Mouse (Mus musculus): ENCODE results near the gene Dlst. TPM values are rescaled to one million over a fixed set of nuclear protein-coding genes. Genes with fewer than 3 reads are reported as not detected.

Dlst gene
- polyA plus RNA-seq, 1 experiment from 2014 or later: 115 TPM

- peaks cover 4% of the 10 kb centered on the region; the same call in 1 of the 2 replicates for H3K4me1 ChIP-seq (ENCODE audit: insufficient read depth)
- TF ChIP-seq CTCF (IDR thresholded peaks at IDR 0.05; ENCODE audit: low read depth): no peak
- H3K9me3 ChIP-seq (ENCODE audit: low read depth, low read length): no peaks in the 10 kb centered on the region
- WGBS: 75% methylated on average over 8 of the region's 8 CpGs
- H3K9ac ChIP-seq: no peak overlapping the region
- ATAC-seq (ENCODE audit: insufficient read depth) (peak; percentile 10; the same call in 1 of the 2 replicates), DNase-seq (no peak)
- no peak overlapping the region for H3K27ac ChIP-seq (ENCODE audit: low read depth)
- H3K36me3 ChIP-seq (ENCODE audit: insufficient read depth): no peaks in the 10 kb centered on the region
- H3K27me3 ChIP-seq (ENCODE audit: insufficient read depth, low read length): no peaks in the 10 kb centered on the region
- H3K4me3 ChIP-seq (ENCODE audit: low read depth, low read length): no peak overlapping the region
- no peak overlapping the region for H3K4me2 ChIP-seq
Observed at GRCm38 (mm10) chr12:85158801-85159200, 48.2 kb downstream of the Dlst start.

DNA sequence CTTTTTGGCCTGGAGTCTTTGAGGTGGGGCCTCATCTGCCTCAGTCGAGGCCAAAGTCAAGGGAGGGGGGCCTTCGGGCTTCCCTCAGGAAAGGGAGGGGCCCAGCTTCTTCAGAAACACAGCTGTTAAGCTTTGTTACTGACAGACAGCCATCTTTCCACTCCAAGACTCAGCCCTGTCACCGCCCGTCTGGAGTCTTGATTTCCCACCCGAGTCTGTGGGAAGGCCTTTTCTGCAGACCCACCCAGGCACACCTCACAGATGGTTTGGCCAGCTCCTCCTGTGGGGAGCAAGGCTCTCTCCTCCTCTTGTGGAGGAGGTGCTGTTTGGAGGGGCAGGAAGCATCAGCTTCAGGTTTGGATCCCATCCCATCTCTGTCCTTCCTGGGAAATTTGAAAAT lies 49.0 kb downstream of the Dlst start:
- no peak for ATAC-seq (ENCODE audit: insufficient read depth)
- 56% methylated on average over 5 of the region's 5 CpGs for WGBS
- Histone ChIP-seq H3K4me1 (ENCODE audit: insufficient read depth) (peaks cover 4% of the 10 kb centered on the region; the same call in 1 of the 2 replicates), H3K4me2 (no peak overlapping the region), H3K9me3 (ENCODE audit: low read depth, low read length) (no peaks in the 10 kb centered on the region), H3K4me3 (ENCODE audit: low read depth, low read length) (no peak overlapping the region), H3K9ac (no peak overlapping the region), H3K36me3 (ENCODE audit: insufficient read depth) (no peaks in the 10 kb centered on the region), H3K27ac (ENCODE audit: low read depth) (no peak overlapping the region), H3K27me3 (ENCODE audit: insufficient read depth, low read length) (no peaks in the 10 kb centered on the region)
- no peak for DNase-seq
- TF ChIP-seq CTCF (IDR thresholded peaks at IDR 0.05; ENCODE audit: low read depth): no peak

DNA sequence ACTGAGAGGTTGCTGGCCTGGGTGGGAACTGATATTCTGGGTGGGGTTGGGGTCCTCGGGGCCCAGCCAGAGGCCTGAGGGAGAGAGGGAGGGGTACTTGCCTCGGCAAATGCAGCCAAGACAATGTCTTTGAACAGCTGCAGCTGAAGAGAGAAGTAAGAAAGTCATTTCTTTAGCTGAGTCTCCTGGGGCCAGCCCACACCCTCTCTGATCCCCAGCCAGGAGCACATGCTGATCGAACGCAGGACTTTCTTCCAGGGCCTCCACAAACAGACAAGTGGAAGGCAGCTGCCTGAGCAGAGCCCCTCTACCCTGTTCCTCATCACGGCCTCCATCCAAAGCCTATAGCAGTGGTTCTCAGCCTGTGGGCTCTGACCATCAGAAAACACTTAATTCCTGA lies 54.4 kb downstream of the Dlst start:
- Histone ChIP-seq H3K4me2 (no peak overlapping the region), H3K27me3 (ENCODE audit: insufficient read depth, low read length) (no peaks in the 10 kb centered on the region), H3K9me3 (ENCODE audit: low read depth, low read length) (no peaks in the 10 kb centered on the region), H3K27ac (ENCODE audit: low read depth) (no peak overlapping the region), H3K36me3 (ENCODE audit: insufficient read depth) (peaks cover 36% of the 10 kb centered on the region), H3K4me3 (ENCODE audit: low read depth, low read length) (no peak overlapping the region), H3K4me1 (ENCODE audit: insufficient read depth) (no peaks in the 10 kb centered on the region), H3K9ac (no peak overlapping the region)
- WGBS: 74% methylated on average over 5 of the region's 5 CpGs
- no peak for TF ChIP-seq CTCF (IDR thresholded peaks at IDR 0.05; ENCODE audit: low read depth)
- ATAC-seq (ENCODE audit: insufficient read depth) (no peak), DNase-seq (no peak)

DNA sequence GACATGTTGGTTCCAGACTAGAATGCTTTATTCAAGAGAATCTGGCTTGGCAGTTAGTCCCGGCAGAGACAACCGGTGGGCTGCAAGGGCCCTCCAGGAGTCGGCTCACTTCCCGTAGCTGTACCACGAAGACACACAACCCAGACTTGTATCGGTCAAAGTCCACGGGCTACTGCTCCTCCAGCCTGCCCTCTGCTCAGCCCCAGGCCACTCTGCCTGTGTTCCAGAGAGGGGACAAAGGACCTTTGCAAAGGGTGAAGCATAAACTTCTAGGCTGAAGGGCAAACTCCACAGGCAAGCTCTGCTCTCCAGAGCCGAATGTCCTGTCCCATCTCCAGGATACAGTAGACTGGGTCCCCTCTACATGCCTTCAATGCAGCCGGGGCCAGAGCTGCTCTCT lies 56.0 kb downstream of the Dlst start:
- Histone ChIP-seq H3K9me3 (ENCODE audit: low read depth, low read length) (no peaks in the 10 kb centered on the region), H3K36me3 (ENCODE audit: insufficient read depth) (peaks cover 47% of the 10 kb centered on the region), H3K4me2 (no peak overlapping the region), H3K4me1 (ENCODE audit: insufficient read depth) (no peaks in the 10 kb centered on the region), H3K27me3 (ENCODE audit: insufficient read depth, low read length) (no peaks in the 10 kb centered on the region), H3K9ac (no peak overlapping the region), H3K4me3 (ENCODE audit: low read depth, low read length) (no peak overlapping the region), H3K27ac (ENCODE audit: low read depth) (no peak overlapping the region)
- no peak for ATAC-seq (ENCODE audit: insufficient read depth)
- TF ChIP-seq CTCF (IDR thresholded peaks at IDR 0.05; ENCODE audit: low read depth): no peak
- no peak for DNase-seq
- WGBS: 91% methylated on average over 9 of the region's 9 CpGs

- DNase-seq (peak; percentile 90), ATAC-seq (ENCODE audit: insufficient read depth) (peak; percentile 68)
- Histone ChIP-seq H3K9ac (no peak overlapping the region), H3K27ac (ENCODE audit: low read depth) (no peak overlapping the region), H3K9me3 (ENCODE audit: low read depth, low read length) (no peaks in the 10 kb centered on the region), H3K4me2 (no peak overlapping the region), H3K4me1 (ENCODE audit: insufficient read depth) (peaks cover 10% of the 10 kb centered on the region; the same call in 1 of the 2 replicates), H3K36me3 (ENCODE audit: insufficient read depth) (peaks cover 58% of the 10 kb centered on the region), H3K27me3 (ENCODE audit: insufficient read depth, low read length) (no peaks in the 10 kb centered on the region), H3K4me3 (ENCODE audit: low read depth, low read length) (no peak overlapping the region)
- peak; percentile 98 for TF ChIP-seq CTCF (IDR thresholded peaks at IDR 0.05; ENCODE audit: low read depth)
- WGBS: 36% methylated on average over 27 of the region's 27 CpGs
Observed at GRCm38 (mm10) chr12:85169117-85169858, 58.7 kb downstream of the Dlst start.

DNA sequence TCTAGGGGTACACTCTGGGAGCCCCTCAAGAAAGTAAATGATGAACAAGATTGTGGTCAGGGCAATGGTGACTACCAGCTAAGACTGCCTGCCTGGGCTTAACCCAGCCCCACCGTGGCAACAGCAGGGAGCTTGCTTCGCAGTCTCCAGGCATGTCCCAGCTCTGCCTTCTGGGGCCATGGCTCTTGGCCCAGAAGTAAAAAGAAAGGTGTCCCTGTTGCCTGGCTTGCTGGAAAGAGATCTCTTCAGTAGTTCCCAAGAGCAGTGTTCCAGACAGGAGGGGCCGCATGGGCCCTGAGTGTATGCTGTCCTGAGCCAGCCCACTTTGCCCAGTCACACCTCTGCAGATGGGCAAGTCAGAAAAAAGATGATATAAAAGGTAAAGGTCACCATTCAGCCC lies 59.2 kb downstream of the Dlst start:
- Histone ChIP-seq H3K36me3 (ENCODE audit: insufficient read depth) (peaks cover 58% of the 10 kb centered on the region), H3K4me1 (ENCODE audit: insufficient read depth) (peaks cover 15% of the 10 kb centered on the region), H3K4me3 (ENCODE audit: low read depth, low read length) (no peak overlapping the region), H3K27ac (ENCODE audit: low read depth) (no peak overlapping the region), H3K4me2 (no peak overlapping the region), H3K9ac (no peak overlapping the region), H3K9me3 (ENCODE audit: low read depth, low read length) (no peaks in the 10 kb centered on the region), H3K27me3 (ENCODE audit: insufficient read depth, low read length) (no peaks in the 10 kb centered on the region)
- 54% methylated on average over 3 of the region's 3 CpGs for WGBS
- ATAC-seq (ENCODE audit: insufficient read depth) (peak; percentile 22; the same call in 1 of the 2 replicates), DNase-seq (no peak)
- TF ChIP-seq CTCF (IDR thresholded peaks at IDR 0.05; ENCODE audit: low read depth): no peak

GRCm38 (mm10) chr12:85170284-85170947 lies 59.8 kb downstream of the Dlst start:
- H3K27me3 ChIP-seq (ENCODE audit: insufficient read depth, low read length): no peaks in the 10 kb centered on the region
- H3K4me1 ChIP-seq (ENCODE audit: insufficient read depth): peaks cover 19% of the 10 kb centered on the region
- peaks cover 55% of the 10 kb centered on the region for H3K36me3 ChIP-seq (ENCODE audit: insufficient read depth)
- no peaks in the 10 kb centered on the region for H3K9me3 ChIP-seq (ENCODE audit: low read depth, low read length)
- TF ChIP-seq CTCF (IDR thresholded peaks at IDR 0.05; ENCODE audit: low read depth): no peak
- no peak overlapping the region for H3K4me2 ChIP-seq
- ATAC-seq (ENCODE audit: insufficient read depth) (no peak), DNase-seq (no peak)
- 78% methylated on average over 11 of the region's 11 CpGs for WGBS
- H3K9ac ChIP-seq: 0 out of 2 replicates have a peak overlapping the region, but pooled peaks have one; percentile 8
- no peak overlapping the region for H3K27ac ChIP-seq (ENCODE audit: low read depth)
- no peak overlapping the region for H3K4me3 ChIP-seq (ENCODE audit: low read depth, low read length)

Measured in lung, embryonic 14.5 days (tissue).